Mouse (Mus musculus) frontal cortex, postnatal 14 days (tissue): ENCODE data around the gene Ttc32.

Experiments used
- DNase-seq, 2 experiments: peaks; one replicate each; pipeline ENCODE4 v3.0.0; 2022; ENCODE audit warnings: low spot score in 2 of 2

The Ttc32 gene

GRCm38 (mm10) chr12:9044666-9045065, 14.9 kb downstream of the Ttc32 start:
- DNase-seq, result no peak

GRCm38 (mm10) chr12:9046674-9047073, 16.9 kb downstream of the Ttc32 start:
- no peak for DNase-seq

GRCm38 (mm10) chr12:9048090-9048489, 18.3 kb downstream of the Ttc32 start:
- no peak for DNase-seq

- DNase-seq, result no peak
Observed at GRCm38 (mm10) chr12:9050824-9051223, 21.0 kb downstream of the Ttc32 start.

- peak; percentile 52 to 77 for DNase-seq
Observed at GRCm38 (mm10) chr12:9052075-9052829, 22.5 kb downstream of the Ttc32 start.

- no peak for DNase-seq
Observed at GRCm38 (mm10) chr12:9053345-9053744, 23.5 kb downstream of the Ttc32 start.

- DNase-seq, result no peak
Observed at GRCm38 (mm10) chr12:9054012-9054411, 24.2 kb downstream of the Ttc32 start.

- no peak for DNase-seq
Observed at GRCm38 (mm10) chr12:9055269-9055668, 25.5 kb downstream of the Ttc32 start.

GRCm38 (mm10) chr12:9059502-9059901, 29.7 kb downstream of the Ttc32 start:
- no peak for DNase-seq

GRCm38 (mm10) chr12:9059965-9060364, 30.2 kb downstream of the Ttc32 start:
- DNase-seq, result no peak

- no peak for DNase-seq
Observed at GRCm38 (mm10) chr12:9063611-9064010, 33.8 kb downstream of the Ttc32 start.

- no peak for DNase-seq
Observed at GRCm38 (mm10) chr12:9071058-9071457, 41.3 kb downstream of the Ttc32 start.

GRCm38 (mm10) chr12:9071493-9071892, 41.7 kb downstream of the Ttc32 start:
- no peak for DNase-seq

- no peak for DNase-seq
Observed at GRCm38 (mm10) chr12:9077554-9078125, 47.8 kb downstream of the Ttc32 start.

GRCm38 (mm10) chr12:9090226-9090625, 60.4 kb downstream of the Ttc32 start:
- DNase-seq, result no peak
